Mouse (Mus musculus): ENCODE results near the gene Rnft2.

Gene Rnft2

GRCm38 (mm10) chr5:118172078-118172723 lies 72.7 kb downstream of the Rnft2 start:
- no peak for DNase-seq (ENCODE audit: low spot score)

GRCm38 (mm10) chr5:118171665-118172064 lies 73.3 kb downstream of the Rnft2 start:
- no peak for DNase-seq (ENCODE audit: low spot score)

DNA sequence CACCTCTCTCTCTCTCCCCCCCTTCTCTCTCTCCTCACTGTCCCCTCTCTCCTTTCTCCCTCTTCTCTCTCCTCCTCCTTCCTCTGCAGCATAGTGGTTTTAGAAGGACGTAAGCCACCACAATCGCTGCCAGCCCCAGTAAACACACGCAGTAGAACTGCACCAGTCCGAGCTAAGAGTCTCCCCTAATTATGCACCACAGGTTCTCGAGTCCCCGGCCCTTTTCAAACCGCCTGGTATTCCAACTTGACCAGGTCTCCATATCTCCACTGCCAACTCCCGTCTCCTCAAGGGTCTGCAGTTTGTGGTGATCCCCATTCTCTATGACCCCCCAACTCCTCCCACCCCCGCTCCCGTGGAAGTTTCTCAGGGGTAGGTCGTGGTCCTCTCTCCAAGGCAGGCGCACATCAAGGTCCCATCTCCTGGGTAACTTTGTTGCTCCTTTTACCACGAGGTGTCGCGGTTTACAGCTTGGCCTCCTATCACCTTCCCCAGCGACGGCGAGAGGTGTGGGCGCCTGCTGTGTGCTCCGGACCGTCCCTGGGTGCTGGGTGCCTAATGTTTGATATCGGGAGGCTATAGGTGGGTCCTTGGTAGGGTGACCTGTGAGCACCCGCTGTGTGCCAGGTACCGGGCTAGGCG lies 73.9 kb downstream of the Rnft2 start:
- DNase-seq (ENCODE audit: low spot score) = no peak

DNA sequence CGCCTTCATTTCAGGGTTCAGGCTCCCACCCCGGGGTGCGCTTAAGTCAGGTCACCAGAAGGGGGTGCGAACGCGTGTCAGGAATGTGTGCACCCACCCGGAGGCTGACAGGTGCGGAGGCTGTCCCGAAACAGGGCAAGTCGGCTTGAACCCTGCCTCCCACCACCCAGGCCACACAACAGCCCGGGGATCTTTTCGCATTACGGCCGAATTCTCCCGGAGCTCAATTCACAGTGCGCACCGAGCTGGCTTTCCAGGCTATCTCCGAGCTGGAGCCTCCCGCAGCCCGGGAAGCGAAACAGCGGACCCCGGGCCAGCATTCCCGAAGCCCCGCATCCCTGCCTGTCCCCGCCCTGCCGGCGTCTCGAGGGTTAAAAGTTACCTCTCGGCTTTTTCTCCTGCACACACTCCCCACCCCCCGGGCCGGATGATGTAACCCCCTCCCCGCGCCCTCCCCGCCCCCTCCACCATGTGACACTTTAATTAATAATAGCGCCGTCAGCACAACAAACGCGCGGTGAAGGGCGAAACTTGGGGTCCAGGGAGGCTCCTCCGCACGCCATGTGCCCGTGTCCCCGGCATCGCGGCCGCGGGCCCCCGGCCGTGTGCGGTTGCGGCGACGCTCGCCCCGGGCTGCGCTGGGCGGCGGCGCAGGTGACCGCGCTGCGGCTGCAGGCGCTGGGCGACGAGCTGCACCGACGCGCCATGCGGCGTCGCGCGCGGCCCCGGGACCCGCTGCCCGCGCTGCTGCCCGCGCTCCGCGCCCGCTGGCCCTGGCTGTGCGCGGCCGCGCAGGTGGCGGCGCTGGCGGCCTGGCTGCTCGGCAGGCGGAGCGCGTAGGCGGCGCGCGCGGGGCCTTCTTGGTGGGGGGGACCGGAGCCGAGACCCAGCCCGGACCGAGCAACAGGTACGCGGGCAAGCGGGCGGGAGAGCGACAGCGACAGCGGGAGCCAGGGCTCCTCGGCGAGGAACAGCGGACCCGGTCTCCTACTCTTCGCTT lies 75.4 kb downstream of the Rnft2 start:
- no peak for DNase-seq (ENCODE audit: low spot score)

DNA sequence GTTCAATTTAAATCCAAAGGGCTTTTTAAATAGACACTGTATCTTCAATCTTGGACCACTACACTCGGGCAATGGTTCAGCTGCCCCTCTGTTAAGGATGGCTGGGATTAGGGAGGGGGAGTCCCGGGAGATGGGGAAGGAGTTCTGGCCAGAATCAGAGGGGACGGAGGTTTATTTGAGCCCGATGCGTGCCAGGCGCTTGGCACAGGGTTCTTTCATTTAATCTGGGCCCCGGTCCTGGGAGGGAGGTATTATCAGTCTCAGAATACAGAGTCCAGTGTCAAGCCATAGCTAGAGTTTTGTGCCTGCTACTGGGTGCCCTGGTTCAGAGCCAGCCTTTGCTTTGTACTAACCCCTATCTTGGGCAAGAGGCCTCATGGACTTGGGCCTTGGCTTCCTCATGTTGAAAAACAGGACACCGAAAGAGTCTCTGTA lies 77.3 kb downstream of the Rnft2 start:
- peak; percentile 70 for DNase-seq (ENCODE audit: low spot score)

- peak; percentile 27 for DNase-seq (ENCODE audit: low spot score)
These were observed 79.5 kb downstream of the Rnft2 start for GRCm38 (mm10) chr5:118165462-118165861.

DNA sequence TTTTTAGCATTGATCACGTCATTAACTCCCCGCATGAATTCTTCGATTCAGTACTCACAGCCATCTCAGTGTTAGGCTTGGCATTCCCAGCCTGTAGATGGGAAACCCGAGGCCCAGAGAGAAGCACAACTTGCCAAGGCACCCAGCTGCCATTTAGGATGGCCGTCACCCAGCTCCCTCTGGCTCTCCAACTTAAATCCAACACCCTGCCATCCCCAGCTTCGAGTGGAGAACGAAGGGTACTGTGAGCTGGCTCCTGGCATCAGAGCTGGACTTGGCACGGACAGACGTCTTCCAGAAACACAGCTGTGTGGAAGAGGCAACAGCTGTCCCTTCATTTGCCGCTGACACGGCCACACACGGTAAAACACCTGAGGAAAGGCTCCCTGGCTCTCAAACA lies 80.3 kb downstream of the Rnft2 start, which contains the start of gene Hrk:
Gene Hrk (plus strand): TSS at position 68 of the 400 bp plus-strand sequence.
- DNase-seq (ENCODE audit: low spot score) = peak; percentile 14

DNA sequence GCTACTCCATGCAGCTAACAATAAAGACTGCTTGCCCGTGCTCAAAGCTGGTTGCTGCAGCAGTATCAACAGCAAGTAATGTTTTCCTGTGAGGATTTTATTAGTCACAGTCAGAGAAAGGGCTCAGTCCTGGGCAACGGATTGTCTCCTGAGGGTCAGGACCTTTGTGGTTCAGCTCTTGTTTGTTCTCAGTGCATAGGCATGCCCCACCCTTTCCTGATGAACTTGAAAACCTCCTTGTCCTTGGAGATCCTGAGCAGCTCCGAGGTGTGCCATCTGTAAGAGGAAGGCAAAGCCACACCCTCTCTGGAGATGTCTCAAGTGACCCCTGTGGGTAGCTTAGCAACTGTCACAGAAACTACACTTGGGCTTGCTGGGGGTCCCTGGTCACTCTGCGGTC lies 84.2 kb downstream of the Rnft2 start:
- no peak for DNase-seq (ENCODE audit: low spot score)

GRCm38 (mm10) chr5:118156976-118157375 lies 87.9 kb downstream of the Rnft2 start:
- DNase-seq (ENCODE audit: low spot score) = no peak

DNA sequence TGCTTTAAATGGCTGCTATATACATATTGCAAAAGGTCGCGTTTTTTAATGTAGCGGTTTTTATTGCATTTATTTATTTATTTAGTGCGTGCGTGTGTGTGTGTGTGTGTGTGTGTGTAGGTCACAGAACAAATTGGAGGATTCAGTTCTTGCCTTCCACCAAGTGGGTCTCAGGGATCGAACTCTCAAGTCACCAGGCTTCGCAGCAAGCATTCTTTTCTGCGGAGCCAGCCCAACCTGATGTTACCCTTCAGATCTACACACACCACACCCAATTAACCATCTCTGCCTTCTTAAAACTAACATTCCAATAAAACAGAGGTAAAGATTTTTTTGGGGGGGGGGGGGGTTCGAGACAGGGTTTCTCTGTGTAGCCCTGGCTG lies 89.4 kb downstream of the Rnft2 start:
- no peak for DNase-seq (ENCODE audit: low spot score)

DNA sequence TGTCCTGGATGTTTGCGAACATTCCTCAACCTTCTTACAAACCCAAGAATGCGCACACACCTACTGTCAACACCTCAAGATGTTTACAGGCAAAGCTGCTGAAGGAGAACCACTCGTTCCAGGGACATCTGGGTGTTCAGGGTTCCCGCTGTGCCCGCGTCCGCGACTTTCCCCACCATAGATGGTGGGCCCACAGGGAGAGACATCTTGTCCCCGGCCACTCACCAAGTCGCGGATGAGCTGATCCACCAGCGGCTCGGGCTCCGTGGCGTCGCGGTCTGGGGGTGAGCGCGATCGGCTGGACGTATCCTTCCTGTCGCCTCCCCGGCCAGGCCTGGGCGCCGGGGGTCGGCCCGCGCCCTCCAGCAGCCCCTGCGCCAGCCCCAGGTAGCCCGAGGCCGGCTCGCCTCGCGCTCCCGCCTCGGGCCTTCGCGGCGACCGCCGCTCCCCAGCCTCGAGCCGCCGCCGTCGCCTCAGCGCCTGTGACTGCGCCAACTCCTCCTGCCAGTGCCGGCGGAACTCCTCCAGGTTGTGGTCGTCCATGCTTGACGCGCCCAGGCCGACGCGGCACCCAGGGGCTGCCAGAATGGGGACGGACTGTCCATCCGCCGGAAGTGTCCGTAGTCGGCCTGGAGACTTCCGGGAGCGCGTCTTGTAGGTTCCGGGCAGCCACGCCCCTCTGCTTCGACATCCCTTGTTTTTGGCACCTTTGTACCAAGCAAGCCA lies 89.9 kb downstream of the Rnft2 start, which contains the start of gene Fbxw8:
Gene Fbxw8 (minus strand): TSS at position 626 of the 726 bp plus-strand sequence.
- DNase-seq (ENCODE audit: low spot score) = peak; percentile 90

- peak; percentile 96 for DNase-seq (ENCODE audit: low spot score)
These were observed 95.2 kb downstream of the Rnft2 start for GRCm38 (mm10) chr5:118149711-118150110.

DNA sequence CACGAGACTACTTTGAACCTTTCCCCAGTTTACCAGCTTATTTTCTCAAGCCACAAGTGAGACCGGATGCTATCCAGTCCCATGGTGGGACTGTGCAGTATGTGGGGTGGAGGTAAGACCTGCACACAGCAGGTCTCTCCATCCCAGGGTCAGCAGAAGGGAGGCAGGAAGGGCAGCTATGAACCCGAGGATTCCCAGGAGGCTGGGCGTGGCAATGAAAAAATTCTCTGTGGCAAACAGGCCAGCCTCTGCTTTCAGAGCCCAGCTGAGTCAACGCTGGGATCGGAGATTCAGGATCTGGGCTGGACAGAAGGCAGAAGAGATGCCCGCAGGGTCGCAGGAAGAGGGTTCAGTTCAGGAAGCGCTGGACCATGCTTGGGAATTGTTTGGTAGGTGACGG lies 97.7 kb downstream of the Rnft2 start:
- peak; percentile 71 for DNase-seq (ENCODE audit: low spot score)

DNA sequence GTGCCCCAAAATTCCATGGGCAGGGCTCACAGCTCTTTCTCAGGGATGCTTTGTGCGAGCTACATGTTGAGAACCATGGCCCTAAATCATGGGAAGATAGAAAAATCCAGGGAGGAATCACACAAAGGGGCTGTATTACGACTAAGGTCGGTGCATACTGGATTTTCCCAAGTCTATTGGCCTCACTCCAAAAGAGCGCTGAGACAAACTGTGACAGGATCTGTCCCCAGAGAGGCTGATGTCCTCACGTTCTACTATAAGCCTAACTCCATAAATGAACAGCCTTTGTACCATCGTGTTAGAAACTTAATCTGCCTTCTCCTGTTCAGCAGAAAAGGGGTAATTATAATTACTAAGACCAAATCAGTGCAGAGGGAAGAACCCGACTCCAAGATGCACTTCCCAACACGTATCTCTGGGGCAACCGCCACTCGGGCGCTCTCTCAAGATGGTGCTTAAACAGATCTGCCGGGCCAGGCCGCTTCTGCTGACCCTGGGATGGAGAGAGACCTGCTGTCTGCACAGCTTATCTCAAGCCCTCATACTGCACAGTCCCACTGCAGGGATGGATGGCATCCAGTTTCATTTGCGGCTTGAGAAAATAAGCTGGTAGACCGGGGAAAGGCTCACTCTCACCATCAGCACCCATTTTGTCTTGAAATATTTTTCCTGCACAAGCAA lies 98.8 kb downstream of the Rnft2 start:
- DNase-seq (ENCODE audit: low spot score) = peak; percentile 66

- DNase-seq (ENCODE audit: low spot score) = no peak
These were observed 99.5 kb downstream of the Rnft2 start for GRCm38 (mm10) chr5:118145458-118145857.

GRCm38 (mm10) chr5:118144770-118145169 lies 100.1 kb downstream of the Rnft2 start:
- DNase-seq (ENCODE audit: low spot score) = no peak

- DNase-seq (ENCODE audit: low spot score) = peak; percentile 27
These were observed 100.6 kb downstream of the Rnft2 start for GRCm38 (mm10) chr5:118144327-118144726.

- peak; percentile 82 for DNase-seq (ENCODE audit: low spot score)
These were observed 101.5 kb downstream of the Rnft2 start for GRCm38 (mm10) chr5:118143211-118144026.

GRCm38 (mm10) chr5:118142471-118142870 lies 102.4 kb downstream of the Rnft2 start:
- DNase-seq (ENCODE audit: low spot score) = no peak
